Mouse (Mus musculus) CH12.LX (cell line): ENCODE measurements at regions not wholly inside any gene's neighbourhood (a gene's known extent, or its start where the extent isn't known, plus 50 kb on each side); places are given as distances from the start of the nearest gene placed in this dataset.

Experiments used
- CHD1 ChIP-seq: IDR thresholded peaks from 2 replicates; pipeline ENCODE4 v1.6.1; 2012; ENCODE audit warnings: low read depth, low read length, improper control_type of control experiment, inconsistent platforms
- CTCF ChIP-seq, 2 experiments: IDR thresholded peaks in 1 of 2; conservative IDR thresholded peaks in 1 of 2; 2 replicates each; pipeline ENCODE4 v1.5.1; 2011 to 2012; ENCODE audit warnings: low read depth in 2 of 2, low read length in 2 of 2, improper control_type of control experiment in 1 of 2, inconsistent platforms in 1 of 2, mild to moderate bottlenecking in 1 of 2, moderate library complexity in 1 of 2
- POLR2A ChIP-seq: IDR thresholded peaks from 2 replicates; pipeline ENCODE4 v1.6.1; 2011; ENCODE audit warnings: low read depth, mild to moderate bottlenecking, improper control_type of control experiment, low read length
- ZMIZ1 ChIP-seq: IDR thresholded peaks from 2 replicates; pipeline ENCODE4 v1.6.1; 2012; ENCODE audit warnings: low read depth, mild to moderate bottlenecking, inconsistent platforms, low read length, improper control_type of control experiment

GRCm38 (mm10) chr3:66572887-66573519 is 276.4 kb upstream of the Veph1 start:
- TF ChIP-seq CTCF (conservative IDR thresholded peaks at IDR 0.05 in 1 of 2, IDR thresholded peaks at IDR 0.05 in 1 of 2; ENCODE audit: low read depth in 2 of 2, low read length in 2 of 2): no peak
- no peak for TF ChIP-seq CHD1
- TF ChIP-seq POLR2A: no peak
- TF ChIP-seq ZMIZ1: no peak
